Mouse (Mus musculus): Measurements from ENCODE around the gene Eif3f. TPM values are rescaled to one million over a fixed set of nuclear protein-coding genes. Genes with fewer than 3 reads are reported as not detected.

Gene Eif3f
- polyA plus RNA-seq, 1 experiment from 2014 or later: 95.4 TPM

GRCm38 (mm10) chr7:108954185-108954584, 20.0 kb downstream of the Eif3f start:
- DNase-seq (ENCODE audit: low spot score): no peak
- no peak overlapping the region for H3K4me2 ChIP-seq (ENCODE audit: low read depth)
- 61% methylated on average over 4 of the region's 4 CpGs for WGBS
- no peaks in the 10 kb centered on the region for H3K36me3 ChIP-seq (ENCODE audit: control insufficient read depth, insufficient read depth, low read length)
- no peak for ATAC-seq (ENCODE audit: insufficient read depth, low FRiP score, low TSS enrichment)
- H3K4me3 ChIP-seq (ENCODE audit: low read depth, low read length): no peak overlapping the region
- H3K27me3 ChIP-seq (ENCODE audit: control insufficient read depth, insufficient read depth, low read length): peaks cover 32% of the 10 kb centered on the region
- H3K27ac ChIP-seq (ENCODE audit: low read depth, low read length): no peak overlapping the region
- H3K9me3 ChIP-seq (ENCODE audit: control insufficient read depth, low read length): no peaks in the 10 kb centered on the region
- H3K9ac ChIP-seq (ENCODE audit: low read length): no peak overlapping the region
- H3K4me1 ChIP-seq (ENCODE audit: control insufficient read depth, insufficient read depth, low read length): peaks cover 3% of the 10 kb centered on the region; the same call in 1 of the 2 replicates

- H3K27me3 ChIP-seq (ENCODE audit: control insufficient read depth, insufficient read depth, low read length): peaks cover 2% of the 10 kb centered on the region; the same call in 1 of the 2 replicates
- H3K9ac ChIP-seq (ENCODE audit: low read length): no peak overlapping the region
- WGBS: 79% methylated on average over 2 of the region's 2 CpGs
- H3K4me2 ChIP-seq (ENCODE audit: low read depth): no peak overlapping the region
- no peaks in the 10 kb centered on the region for H3K9me3 ChIP-seq (ENCODE audit: control insufficient read depth, low read length)
- no peak overlapping the region for H3K27ac ChIP-seq (ENCODE audit: low read depth, low read length)
- DNase-seq (ENCODE audit: low spot score): no peak
- H3K36me3 ChIP-seq (ENCODE audit: control insufficient read depth, insufficient read depth, low read length): no peaks in the 10 kb centered on the region
- no peak for ATAC-seq (ENCODE audit: insufficient read depth, low FRiP score, low TSS enrichment)
- no peak overlapping the region for H3K4me3 ChIP-seq (ENCODE audit: low read depth, low read length)
- H3K4me1 ChIP-seq (ENCODE audit: control insufficient read depth, insufficient read depth, low read length): no peaks in the 10 kb centered on the region
These were observed 23.5 kb downstream of the Eif3f start for GRCm38 (mm10) chr7:108957734-108958133.

- H3K4me1 ChIP-seq (ENCODE audit: control insufficient read depth, insufficient read depth, low read length): no peaks in the 10 kb centered on the region
- no peaks in the 10 kb centered on the region for H3K9me3 ChIP-seq (ENCODE audit: control insufficient read depth, low read length)
- no peak overlapping the region for H3K27ac ChIP-seq (ENCODE audit: low read depth, low read length)
- WGBS: 36% methylated on average over 2 of the region's 2 CpGs
- DNase-seq (ENCODE audit: low spot score): no peak
- no peak overlapping the region for H3K4me2 ChIP-seq (ENCODE audit: low read depth)
- no peak overlapping the region for H3K9ac ChIP-seq (ENCODE audit: low read length)
- no peak overlapping the region for H3K4me3 ChIP-seq (ENCODE audit: low read depth, low read length)
- no peaks in the 10 kb centered on the region for H3K27me3 ChIP-seq (ENCODE audit: control insufficient read depth, insufficient read depth, low read length)
- ATAC-seq (ENCODE audit: insufficient read depth, low FRiP score, low TSS enrichment): no peak
- H3K36me3 ChIP-seq (ENCODE audit: control insufficient read depth, insufficient read depth, low read length): no peaks in the 10 kb centered on the region
These were observed 31.8 kb downstream of the Eif3f start for GRCm38 (mm10) chr7:108965968-108966367.

- no peaks in the 10 kb centered on the region for H3K27me3 ChIP-seq (ENCODE audit: control insufficient read depth, insufficient read depth, low read length)
- H3K36me3 ChIP-seq (ENCODE audit: control insufficient read depth, insufficient read depth, low read length): no peaks in the 10 kb centered on the region
- no peak overlapping the region for H3K27ac ChIP-seq (ENCODE audit: low read depth, low read length)
- H3K4me1 ChIP-seq (ENCODE audit: control insufficient read depth, insufficient read depth, low read length): no peaks in the 10 kb centered on the region
- H3K9ac ChIP-seq (ENCODE audit: low read length): no peak overlapping the region
- ATAC-seq (ENCODE audit: insufficient read depth, low FRiP score, low TSS enrichment): peak; percentile 76
- DNase-seq (ENCODE audit: low spot score): peak; percentile 68
- H3K4me2 ChIP-seq (ENCODE audit: low read depth): no peak overlapping the region
- H3K4me3 ChIP-seq (ENCODE audit: low read depth, low read length): no peak overlapping the region
- H3K9me3 ChIP-seq (ENCODE audit: control insufficient read depth, low read length): no peaks in the 10 kb centered on the region
- WGBS: 39% methylated on average over 7 of the region's 7 CpGs
These were observed 32.6 kb downstream of the Eif3f start for GRCm38 (mm10) chr7:108966742-108967362.

- no peaks in the 10 kb centered on the region for H3K9me3 ChIP-seq (ENCODE audit: control insufficient read depth, low read length)
- no peaks in the 10 kb centered on the region for H3K36me3 ChIP-seq (ENCODE audit: control insufficient read depth, insufficient read depth, low read length)
- H3K9ac ChIP-seq (ENCODE audit: low read length): no peak overlapping the region
- H3K27me3 ChIP-seq (ENCODE audit: control insufficient read depth, insufficient read depth, low read length): no peaks in the 10 kb centered on the region
- no peak overlapping the region for H3K27ac ChIP-seq (ENCODE audit: low read depth, low read length)
- H3K4me3 ChIP-seq (ENCODE audit: low read depth, low read length): no peak overlapping the region
- ATAC-seq (ENCODE audit: insufficient read depth, low FRiP score, low TSS enrichment): no peak
- DNase-seq (ENCODE audit: low spot score): no peak
- no peaks in the 10 kb centered on the region for H3K4me1 ChIP-seq (ENCODE audit: control insufficient read depth, insufficient read depth, low read length)
- 38% methylated on average over 6 of the region's 6 CpGs for WGBS
- H3K4me2 ChIP-seq (ENCODE audit: low read depth): no peak overlapping the region
These were observed 34.0 kb downstream of the Eif3f start for GRCm38 (mm10) chr7:108968201-108968600.

GRCm38 (mm10) chr7:108972273-108972672, 38.1 kb downstream of the Eif3f start:
- H3K27me3 ChIP-seq (ENCODE audit: control insufficient read depth, insufficient read depth, low read length): no peaks in the 10 kb centered on the region
- H3K27ac ChIP-seq (ENCODE audit: low read depth, low read length): no peak overlapping the region
- no peak overlapping the region for H3K9ac ChIP-seq (ENCODE audit: low read length)
- H3K4me2 ChIP-seq (ENCODE audit: low read depth): no peak overlapping the region
- WGBS: 38% methylated on average over 6 of the region's 6 CpGs
- DNase-seq (ENCODE audit: low spot score) (peak; percentile 60), ATAC-seq (ENCODE audit: insufficient read depth, low FRiP score, low TSS enrichment) (peak; percentile 84)
- H3K4me1 ChIP-seq (ENCODE audit: control insufficient read depth, insufficient read depth, low read length): no peaks in the 10 kb centered on the region
- H3K9me3 ChIP-seq (ENCODE audit: control insufficient read depth, low read length): no peaks in the 10 kb centered on the region
- no peak overlapping the region for H3K4me3 ChIP-seq (ENCODE audit: low read depth, low read length)
- H3K36me3 ChIP-seq (ENCODE audit: control insufficient read depth, insufficient read depth, low read length): no peaks in the 10 kb centered on the region

GRCm38 (mm10) chr7:108985934-108986708, 51.9 kb downstream of the Eif3f start:
- Histone ChIP-seq H3K9ac (ENCODE audit: low read length) (no peak overlapping the region), H3K9me3 (ENCODE audit: control insufficient read depth, low read length) (no peaks in the 10 kb centered on the region), H3K4me1 (ENCODE audit: control insufficient read depth, insufficient read depth, low read length) (no peaks in the 10 kb centered on the region), H3K4me3 (ENCODE audit: low read depth, low read length) (no peak overlapping the region), H3K27me3 (ENCODE audit: control insufficient read depth, insufficient read depth, low read length) (no peaks in the 10 kb centered on the region), H3K4me2 (ENCODE audit: low read depth) (no peak overlapping the region), H3K27ac (ENCODE audit: low read depth, low read length) (no peak overlapping the region), H3K36me3 (ENCODE audit: control insufficient read depth, insufficient read depth, low read length) (no peaks in the 10 kb centered on the region)
- WGBS: 83% methylated on average over 2 of the region's 3 CpGs
- DNase-seq (ENCODE audit: low spot score) (no peak), ATAC-seq (ENCODE audit: insufficient read depth, low FRiP score, low TSS enrichment) (no peak)

- no peak overlapping the region for H3K4me2 ChIP-seq (ENCODE audit: low read depth)
- H3K27ac ChIP-seq (ENCODE audit: low read depth, low read length): no peak overlapping the region
- no peak for ATAC-seq (ENCODE audit: insufficient read depth, low FRiP score, low TSS enrichment)
- WGBS: 88% methylated on average over 9 of the region's 9 CpGs
- no peak overlapping the region for H3K9ac ChIP-seq (ENCODE audit: low read length)
- H3K4me3 ChIP-seq (ENCODE audit: low read depth, low read length): no peak overlapping the region
- no peaks in the 10 kb centered on the region for H3K27me3 ChIP-seq (ENCODE audit: control insufficient read depth, insufficient read depth, low read length)
- H3K4me1 ChIP-seq (ENCODE audit: control insufficient read depth, insufficient read depth, low read length): no peaks in the 10 kb centered on the region
- no peaks in the 10 kb centered on the region for H3K36me3 ChIP-seq (ENCODE audit: control insufficient read depth, insufficient read depth, low read length)
- no peaks in the 10 kb centered on the region for H3K9me3 ChIP-seq (ENCODE audit: control insufficient read depth, low read length)
- DNase-seq (ENCODE audit: low spot score): no peak
These were observed 57.0 kb downstream of the Eif3f start for GRCm38 (mm10) chr7:108991207-108991606.
